Mouse (Mus musculus) adrenal gland, adult 8-10 months (tissue): ENCODE measurements around the gene Gm45713. TPM values are rescaled to one million over a fixed set of nuclear protein-coding genes. Genes with fewer than 3 reads are reported as not detected.
"Not testable (repeated sequence)": the region's sequence is repeated elsewhere in the genome, so short reads cannot be mapped to it uniquely, and the experiment has no call there.

Source experiments
- DNase-seq: peaks from one replicate; pipeline ENCODE4 v3.0.0; 2022
- total RNA-seq, 4 experiments: library from RNA; stranded (reverse); gene quantifications; 2 replicates each; pipeline ENCODE4 v1.2.4; 2022

Gm45713 gene
- total RNA-seq, 4 experiments from 2014 or later, result not detected

DNA sequence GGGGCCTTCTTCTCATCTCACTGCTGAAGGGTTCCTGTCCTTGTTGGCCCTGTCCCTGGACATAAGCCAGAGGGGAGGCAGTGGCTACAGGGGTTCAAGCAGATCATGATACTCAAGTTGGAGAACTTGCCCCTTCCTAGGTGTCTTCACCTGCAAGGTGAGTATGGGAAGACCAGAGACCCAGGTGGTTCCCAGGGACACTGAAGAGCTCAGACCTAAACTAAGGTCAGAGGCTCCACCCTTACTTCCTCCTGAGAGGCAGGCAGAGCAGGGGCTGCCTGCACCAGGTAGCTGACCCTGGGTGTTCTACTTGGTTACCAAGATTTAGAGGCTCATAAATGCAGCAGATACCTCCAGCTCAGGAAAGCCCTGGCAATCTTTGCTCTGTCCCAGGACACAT is 14.1 kb downstream of the Gm45713 start:
- no peak for DNase-seq

DNA sequence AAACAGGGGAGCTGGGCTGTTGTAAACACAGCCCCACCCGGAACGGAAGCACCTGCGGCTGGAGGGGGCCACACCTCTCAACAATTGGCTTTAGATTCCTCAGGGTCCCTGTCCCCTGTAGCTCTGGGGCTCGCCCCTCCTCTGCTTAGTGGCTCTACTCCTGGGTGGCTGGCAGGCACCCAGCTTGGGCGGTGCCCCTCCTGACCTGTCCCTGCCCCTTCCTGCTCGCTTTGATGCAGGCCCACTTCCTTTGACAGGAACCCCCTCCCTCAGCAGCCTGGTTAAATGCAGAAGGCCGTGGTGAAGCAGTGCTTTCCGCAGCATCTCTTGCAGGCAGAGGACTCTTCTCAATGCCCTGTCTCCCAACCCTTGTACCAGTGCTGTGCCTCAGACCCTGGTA is 14.6 kb downstream of the Gm45713 start:
- no peak for DNase-seq

DNA sequence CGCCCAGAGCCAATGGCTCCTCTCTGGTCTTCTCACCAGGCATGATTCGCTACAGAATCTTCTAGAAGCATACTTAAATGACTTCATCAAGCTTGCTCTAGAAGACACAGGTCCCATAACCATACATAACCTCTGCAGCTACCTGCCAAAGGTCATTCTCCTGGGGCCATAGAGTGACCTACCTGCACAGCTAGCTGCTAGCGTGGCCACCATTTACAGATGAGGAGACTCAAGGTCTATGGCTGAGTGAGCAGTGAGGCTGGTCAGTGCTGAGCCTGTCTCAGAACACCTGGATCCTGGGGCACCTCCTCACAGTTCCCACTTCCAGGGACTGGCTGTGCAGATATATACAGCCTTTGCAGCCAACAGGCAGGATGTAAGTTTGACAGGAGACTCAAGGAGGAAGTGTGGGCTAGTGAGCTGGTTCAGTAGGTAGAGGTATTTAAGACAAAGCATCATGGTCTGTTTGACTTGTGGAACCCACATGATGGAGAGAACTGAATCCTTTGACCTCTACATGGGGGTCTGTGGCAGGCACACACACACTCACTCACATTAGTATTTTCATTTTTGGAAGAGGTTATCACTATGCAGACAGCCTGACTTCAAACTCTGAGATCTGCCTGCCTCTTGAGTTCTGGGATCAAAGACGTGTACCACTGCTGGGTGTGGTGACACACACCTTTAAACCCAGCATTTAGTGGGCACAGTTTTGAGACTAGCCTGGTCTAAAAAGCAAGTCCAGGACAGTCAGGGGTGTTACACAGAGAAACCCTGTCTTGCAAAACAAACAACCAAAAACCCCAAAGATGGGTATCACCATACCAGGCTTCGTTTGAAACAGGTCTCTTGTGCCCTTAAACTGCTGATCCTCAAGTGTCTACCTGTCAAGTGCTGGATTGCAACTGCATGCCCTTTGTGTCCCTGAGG is 16.0 kb downstream of the Gm45713 start:
- DNase-seq, result no peak

DNA sequence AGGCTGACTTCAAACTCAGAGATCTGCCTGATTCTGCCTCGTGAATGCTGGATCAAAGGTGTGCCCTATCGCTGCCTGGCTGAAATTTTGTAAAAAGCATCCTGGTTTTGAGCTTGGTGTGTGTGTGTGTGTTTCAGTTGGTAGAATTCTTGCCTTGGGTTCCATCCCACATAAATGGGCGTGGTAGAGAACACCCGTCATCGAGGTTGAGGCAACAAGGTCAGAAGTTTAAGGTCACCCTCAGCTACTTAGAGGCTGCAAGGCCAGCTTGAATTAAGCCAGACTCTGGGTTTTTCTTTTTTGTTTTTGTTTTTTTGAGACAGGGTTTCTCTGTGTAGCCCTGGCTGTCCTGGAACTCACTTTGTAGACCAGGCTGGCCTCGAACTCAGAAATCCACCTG is 17.7 kb downstream of the Gm45713 start:
- no peak for DNase-seq

DNA sequence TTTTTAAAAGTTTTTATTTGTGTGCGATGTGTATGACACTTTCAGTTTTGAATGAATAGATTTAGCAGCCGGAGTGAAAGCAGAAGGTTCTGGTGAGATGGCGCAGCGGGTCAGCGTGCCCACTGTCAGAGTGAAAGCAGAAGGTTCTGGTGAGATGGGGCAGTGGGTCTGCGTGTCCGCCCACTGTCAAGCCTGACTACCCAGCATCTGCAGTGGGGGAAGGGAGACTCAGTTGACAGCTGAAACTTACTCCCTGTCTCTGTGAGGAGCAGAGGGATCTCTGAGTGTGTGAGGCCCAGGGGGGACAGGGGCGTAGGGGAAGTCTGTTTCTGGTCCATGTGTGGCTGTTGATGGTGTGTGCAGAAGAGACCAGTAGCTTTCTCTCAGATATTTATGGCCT is 18.5 kb downstream of the Gm45713 start:
- no peak for DNase-seq

DNA sequence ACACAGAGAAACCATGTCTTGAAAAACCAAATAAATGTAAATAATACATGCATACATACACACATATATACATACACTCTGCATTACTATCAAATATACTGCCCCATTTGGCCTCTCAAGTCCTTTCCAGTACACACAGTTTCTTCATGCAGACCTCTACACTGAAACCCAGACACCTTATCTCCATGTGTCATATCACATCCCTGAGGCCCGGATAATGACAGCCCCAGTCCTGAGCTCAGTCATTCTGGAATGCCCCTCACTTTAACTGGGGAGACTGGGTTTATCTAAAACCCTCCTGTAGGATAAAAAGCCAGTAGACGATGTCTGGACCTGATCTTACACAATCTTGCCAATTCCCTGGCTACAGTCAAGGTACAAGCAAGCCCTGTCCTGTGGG is 22.6 kb downstream of the Gm45713 start:
- no peak for DNase-seq

DNA sequence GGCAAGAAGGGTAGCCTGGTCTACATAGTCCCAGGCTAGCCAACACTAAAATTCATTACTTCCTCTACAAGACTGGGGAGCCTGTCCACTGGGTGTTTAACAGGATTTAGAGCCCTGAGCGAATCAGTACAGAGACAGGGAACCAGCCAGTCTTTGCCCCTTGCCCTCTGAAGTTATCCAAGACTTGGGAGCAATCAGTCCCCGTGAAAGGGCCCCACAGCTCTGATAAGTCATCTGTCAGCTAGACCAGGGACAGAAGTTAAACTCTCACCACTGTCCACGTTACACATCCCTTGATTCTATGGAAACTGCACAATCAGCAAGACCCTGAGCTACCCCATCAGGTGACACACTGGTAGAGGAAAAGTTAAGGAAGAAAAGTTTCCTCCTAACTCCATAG is 23.5 kb downstream of the Gm45713 start:
- no peak for DNase-seq

DNA sequence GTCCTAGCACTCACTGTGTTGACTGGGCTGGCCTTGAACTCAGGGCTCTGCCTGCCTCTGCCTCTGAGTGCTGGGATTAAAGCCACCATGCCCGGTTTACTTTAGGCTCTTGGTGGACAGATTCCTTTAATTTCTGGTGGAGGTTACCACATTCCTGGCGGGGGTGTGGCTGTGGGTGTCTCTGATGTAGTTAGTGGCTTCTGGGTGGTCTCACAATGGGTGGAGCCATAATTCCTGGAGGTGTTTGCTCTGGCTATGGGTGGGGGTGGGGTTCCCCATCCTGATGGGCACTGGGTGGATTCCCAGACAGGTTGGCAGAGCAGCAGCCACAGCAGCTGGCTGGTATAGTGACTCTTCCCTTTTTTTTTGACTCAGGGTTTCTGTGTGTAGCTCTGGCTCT is 24.1 kb downstream of the Gm45713 start:
- no peak for DNase-seq

DNA sequence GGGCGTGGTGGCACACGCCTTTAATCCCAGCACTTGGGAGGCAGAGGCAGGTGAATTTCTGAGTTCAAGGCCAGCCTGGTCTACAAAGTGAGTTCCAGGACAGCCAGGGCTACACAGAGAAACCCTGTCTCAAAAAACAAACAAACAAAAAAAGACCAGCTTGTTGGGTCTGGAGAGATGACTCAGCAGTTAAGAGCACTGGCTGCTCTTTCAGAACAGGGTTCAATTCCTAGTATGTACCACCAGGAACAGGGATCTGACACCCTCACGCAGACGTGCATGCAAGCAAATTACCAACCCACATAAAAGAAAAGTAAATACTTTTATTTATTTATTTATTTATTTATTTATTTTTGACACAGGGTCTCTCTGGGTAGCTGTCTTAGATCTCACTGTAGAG is 25.9 kb downstream of the Gm45713 start:
- DNase-seq, result not testable (repeated sequence)

DNA sequence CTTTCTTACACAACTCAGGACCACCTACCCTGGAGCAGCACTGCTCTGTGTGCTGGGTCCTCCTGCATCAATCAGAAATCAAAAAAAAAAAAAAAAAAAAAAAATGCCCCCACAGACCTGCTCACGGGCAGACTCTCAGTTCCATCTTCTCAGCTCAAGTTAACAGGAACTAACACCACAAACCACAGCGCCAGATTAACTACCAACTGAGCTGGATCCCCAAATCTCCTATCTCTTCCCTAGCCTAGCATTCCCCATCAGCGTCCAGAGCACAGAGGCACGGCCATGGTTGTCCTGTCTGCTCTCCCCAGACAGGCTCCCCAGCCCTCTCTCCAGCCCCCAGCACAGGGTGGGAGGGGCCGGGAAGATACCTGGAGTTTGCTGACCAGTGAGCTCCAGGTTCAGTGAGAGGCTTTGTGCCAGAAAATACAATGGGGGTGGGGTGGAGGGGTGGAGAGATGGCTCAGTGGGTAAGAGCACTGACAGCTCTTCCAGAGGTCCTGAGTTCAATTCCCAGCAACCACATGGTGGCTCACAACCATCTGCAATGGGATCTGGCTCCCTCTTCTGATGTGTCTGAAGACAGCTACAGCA is 28.9 kb downstream of the Gm45713 start:
- no peak for DNase-seq

DNA sequence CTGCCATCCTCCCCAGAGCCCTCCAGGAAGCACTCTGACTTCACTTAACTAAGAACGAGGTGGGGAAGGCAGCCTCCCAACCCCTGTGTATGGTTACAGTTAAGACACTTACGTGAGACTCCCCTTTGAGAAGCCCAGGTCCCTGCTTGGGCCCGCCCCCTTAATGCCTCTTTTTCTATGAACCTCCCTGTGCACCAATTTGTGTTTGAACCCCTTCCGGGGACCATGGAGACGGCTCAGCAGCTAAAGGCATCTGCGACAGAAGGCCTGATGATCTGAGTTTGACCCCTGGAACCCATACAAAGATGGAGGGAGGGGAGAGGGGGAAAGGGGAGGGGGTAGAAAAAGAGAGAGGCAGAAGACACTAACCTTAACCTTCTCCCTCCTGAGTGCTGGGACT is 29.6 kb downstream of the Gm45713 start:
- no peak for DNase-seq

DNA sequence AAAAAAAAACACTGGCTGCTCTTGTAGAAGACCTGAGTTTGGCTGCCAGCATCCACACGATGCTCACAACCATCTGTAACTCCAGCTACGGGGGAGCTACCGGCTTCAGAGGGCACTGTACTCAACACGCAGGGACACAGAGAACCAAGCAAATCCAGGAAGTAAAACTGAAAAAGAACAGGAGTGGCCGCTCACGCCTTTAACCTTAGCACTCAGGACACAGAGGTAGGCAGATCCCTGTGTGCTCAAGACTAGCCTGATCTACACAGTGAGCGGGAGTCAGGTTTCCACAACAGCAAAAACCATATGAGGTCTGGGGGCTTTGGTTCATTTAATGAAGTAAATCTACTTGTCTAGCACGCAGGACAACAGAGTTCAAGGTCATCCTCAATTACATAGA is 30.5 kb downstream of the Gm45713 start:
- no peak for DNase-seq

DNA sequence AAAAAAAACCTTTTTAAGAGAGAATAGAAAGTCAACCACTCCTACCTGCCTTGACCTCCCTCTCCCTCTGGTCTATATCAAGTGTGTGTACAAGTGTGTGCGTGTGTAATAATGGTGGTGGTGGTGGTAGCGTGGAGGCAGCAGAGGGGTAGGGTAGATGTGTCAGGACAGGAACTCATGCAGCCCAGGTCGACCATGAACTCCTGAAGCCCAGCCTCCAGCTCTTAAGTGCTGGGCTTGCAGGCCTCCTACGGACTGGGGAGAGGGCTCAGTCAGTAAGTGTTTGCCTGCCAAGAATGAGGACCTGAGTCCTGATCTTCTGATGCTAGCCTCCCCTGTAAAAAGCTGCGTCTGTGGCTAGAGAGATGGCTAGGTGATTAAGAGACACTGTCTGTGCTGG is 31.1 kb downstream of the Gm45713 start:
- DNase-seq, result no peak

DNA sequence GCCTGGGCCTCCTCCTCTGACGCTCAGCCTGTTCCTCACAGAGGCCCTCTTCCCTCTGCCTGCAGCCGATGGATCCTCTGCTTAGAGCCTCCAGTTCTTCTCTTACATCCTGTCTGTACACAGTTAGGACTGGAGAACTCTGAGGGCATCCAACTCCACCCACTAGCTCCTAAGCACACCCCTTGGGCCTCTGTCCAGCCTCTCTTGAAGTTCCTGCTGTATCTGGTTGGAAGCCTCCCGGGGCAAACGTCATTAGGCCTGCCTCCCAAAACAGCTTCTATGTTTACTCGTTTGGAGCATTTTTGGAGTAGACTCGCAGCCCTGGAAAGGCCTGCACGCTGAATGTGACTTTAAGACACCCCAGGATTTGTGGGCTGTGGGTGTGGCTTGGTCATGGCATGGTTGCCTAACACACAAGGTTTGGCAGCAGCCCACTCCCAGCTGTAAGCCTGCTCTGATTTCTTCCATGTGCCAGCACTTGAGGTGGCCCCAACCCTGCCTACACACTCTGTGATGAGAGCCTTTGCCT is 32.3 kb downstream of the Gm45713 start, which contains the start of gene Fcgrt:
TSS of gene Fcgrt (minus strand) at position 200 of the 529 bp plus-strand sequence.
- peak; percentile 96 for DNase-seq

DNA sequence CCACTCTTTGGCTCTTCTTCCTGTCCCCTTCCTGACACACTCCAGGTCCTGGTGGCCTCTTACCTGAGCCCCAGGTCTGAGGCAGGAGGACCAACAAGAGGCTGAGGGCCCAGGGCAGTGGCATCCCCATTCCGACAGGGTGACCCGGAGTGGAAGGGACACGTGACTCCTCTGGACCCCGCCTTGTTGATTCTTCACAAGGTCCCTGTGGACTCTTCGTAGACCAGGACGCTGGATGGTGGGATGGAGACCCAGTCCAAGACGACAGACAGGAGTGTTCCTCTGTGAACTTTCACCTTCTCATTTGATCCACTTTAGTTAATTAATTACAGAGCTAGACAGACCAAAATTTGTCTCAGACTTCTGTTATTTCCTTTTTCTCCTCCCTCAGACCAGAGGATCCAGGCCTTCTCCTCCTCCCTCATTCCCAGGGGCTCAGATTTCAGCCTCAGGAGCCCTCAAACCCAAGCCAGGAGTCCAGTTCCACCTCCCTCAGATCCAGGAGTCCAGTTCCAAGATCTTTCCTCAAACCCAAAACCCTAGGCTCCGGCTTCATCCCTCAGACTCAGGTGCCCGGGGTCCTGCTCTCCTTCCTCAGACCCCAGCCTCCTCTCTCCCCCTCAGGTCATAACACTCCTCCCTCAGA is 33.0 kb downstream of the Gm45713 start:
- DNase-seq, result no peak

DNA sequence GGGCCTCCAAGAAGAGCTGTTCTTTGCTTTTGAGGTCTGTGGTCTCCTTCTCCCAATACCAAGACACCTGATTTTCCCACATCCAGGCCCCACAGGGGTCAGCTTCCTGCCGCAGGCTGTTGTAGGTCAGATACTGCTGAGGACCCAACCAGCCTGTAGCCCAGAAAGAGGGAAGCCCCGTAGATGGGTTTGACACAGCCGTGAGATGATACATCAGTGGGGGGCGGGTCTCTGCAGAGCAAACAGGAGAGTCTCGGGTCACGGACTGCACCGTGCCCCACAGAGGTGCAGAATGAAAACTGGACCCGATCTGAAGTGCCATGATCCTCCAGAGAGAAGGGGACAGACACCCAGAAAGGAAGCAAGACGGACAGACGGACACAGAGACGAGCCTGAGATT is 33.6 kb downstream of the Gm45713 start:
- DNase-seq, result no peak

DNA sequence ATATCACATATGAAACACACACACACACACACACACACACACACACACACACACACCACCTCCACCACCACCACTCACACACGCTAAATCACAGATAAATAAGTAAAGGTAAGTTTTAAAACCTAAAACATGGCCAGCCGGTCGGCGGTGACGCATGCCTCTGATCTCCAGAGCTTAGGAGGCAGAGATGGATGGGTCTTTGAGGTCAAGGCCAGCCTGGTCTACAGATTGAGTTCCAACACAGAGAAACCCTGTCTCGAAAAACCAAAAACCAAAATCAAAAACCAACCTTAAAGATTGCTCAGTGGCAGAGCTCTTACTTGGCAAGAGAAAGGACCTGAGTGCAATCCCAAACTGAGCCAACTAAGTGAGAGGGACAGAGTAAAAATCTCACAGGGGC is 36.0 kb downstream of the Gm45713 start:
- DNase-seq, result no peak

DNA sequence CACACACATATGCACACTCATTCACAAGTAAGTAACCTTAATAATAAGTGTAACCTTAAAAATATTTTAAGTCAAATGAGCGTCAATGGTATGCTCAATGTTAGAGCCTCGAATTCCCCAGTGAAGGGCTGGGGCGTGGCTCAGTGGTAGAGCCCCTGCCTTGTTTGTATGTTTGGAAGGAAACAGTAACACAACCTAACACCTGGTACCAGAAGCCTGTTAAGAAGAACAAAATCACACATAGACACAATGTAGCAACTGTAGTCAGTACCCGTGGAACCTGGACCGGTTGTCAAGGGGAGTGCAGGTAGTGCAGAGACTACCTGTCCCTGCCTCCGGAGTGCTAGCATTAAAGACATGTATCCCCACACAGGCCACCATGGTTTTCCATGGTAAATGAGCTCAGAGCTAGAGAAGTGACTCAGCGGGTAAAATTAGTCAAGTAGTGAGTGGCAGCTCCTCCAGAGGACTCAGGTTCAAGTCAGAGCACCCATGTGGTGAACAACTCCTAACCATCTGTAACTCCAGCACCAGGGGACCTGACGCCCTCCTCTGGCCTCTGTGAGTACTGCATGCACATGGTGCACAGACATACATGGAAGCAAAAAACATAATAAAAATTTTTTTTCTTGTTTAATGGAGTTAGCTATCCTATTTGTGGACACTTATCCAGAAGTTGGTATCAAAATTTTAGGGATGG is 37.3 kb downstream of the Gm45713 start:
- no peak for DNase-seq

DNA sequence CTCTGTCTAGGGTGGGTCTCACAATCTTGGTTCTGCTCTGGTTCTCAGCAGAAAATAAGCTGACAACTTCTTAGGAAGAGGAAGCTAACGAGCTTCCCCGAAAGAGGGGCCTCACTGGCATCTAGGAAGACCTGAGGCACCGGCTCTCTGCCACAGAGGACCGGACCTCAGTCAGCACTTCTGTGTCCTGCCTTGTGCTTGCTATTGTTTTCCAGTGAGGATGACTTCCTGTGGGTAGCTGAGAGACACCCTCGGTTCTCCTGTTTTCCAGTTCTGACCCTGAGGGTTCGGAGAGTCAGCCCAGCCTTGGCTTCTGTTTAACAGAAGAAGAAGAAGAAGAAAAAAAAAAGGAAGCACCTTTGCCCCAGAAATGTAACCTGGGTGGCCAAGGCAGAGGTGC is 38.6 kb downstream of the Gm45713 start:
- DNase-seq, result no peak

DNA sequence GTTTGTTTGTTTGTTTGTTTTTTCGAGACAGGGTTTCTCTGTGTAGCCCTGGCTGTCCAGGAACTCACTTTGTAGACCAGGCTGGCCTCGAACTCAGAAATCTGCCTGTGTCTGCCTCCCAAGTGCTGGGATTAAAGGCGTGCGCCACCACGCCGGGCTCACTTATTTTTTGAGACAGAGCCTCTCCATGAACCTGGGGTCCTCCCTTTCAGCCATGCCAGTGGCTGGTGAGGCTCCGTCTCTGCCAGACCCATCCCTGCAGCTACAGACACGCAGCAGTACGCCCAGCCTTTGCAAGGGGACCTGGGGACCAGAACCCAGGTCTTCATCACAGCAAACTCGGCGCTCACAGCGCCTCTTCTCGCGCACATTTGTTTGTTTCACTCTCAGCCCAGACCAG is 40.1 kb downstream of the Gm45713 start:
- DNase-seq, result not testable (repeated sequence)

DNA sequence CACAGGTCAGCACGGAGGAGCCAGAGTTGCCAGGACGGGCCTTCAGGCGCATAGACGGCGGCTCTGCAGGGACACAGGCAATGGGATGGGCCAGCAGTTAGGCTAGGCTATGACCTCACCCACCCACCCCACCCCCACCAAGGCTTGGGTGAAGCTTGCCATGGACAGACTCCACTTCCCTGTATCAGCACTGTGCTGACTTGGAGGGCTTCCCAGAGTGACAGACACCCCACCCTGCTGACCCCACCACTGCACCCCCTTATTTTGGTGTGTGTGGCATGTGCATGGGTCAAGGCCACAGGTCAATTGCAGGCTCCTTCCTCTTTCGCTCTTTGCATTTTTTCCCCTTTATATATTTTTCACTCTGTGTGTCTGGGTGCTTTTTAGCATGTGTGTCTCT is 40.7 kb downstream of the Gm45713 start:
- DNase-seq, result no peak

DNA sequence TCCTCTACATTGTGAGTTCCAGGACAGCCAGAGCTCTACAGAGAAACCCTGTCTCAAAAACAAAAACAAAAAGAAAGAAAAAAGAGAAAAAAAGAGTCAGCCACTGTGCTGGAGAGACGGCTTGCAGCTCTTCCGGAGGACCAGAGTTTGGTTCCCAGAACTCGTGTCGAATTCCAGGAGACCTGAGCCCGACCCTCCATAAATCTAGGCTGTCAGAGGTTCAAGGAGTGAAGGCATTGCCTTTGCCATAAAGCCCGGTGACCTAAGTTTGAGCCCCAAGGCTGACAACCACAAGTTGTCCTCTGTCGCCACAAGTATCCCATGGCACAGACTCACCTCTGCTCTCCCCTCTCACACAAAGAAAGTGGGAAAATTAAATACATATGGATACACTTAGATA is 41.9 kb downstream of the Gm45713 start:
- no peak for DNase-seq

DNA sequence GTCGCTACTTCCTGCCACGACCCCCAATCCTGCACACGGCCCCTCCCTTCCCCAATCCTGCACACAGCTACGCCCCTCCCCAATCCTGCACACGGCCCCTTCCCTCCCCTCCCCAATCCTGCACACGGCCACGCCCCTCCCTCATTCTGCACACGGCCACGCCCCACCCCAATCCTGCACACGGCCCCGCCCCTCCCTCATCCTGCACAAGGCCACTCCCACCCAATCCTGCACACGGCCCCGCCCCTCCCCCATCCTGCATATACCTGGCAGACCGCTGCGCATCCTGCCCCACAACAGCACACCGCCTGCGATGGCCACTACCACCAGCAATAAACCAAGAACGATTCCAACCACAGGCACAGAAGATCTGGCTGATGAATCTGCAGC is 42.5 kb downstream of the Gm45713 start:
- DNase-seq, result no peak
